Mouse (Mus musculus) spleen, adult 2 months (tissue): ENCODE measurements around the gene Banf2.

ENCODE experiments used
- CTCF ChIP-seq: fragments of 200-500 bp; IDR thresholded peaks from 2 replicates; pipeline ENCODE4 v1.5.1; 2011; ENCODE audit warnings: mild to moderate bottlenecking, inconsistent platforms; ENCODE audit not compliant: insufficient read depth, insufficient read length, insufficient replicate concordance; ENCODE audit errors: extremely low read depth
- POLR2A ChIP-seq: fragments of 200-500 bp; IDR thresholded peaks from 2 replicates; pipeline ENCODE4 v1.6.1; 2011; ENCODE audit warnings: low read depth, low read length, inconsistent platforms

DNA sequence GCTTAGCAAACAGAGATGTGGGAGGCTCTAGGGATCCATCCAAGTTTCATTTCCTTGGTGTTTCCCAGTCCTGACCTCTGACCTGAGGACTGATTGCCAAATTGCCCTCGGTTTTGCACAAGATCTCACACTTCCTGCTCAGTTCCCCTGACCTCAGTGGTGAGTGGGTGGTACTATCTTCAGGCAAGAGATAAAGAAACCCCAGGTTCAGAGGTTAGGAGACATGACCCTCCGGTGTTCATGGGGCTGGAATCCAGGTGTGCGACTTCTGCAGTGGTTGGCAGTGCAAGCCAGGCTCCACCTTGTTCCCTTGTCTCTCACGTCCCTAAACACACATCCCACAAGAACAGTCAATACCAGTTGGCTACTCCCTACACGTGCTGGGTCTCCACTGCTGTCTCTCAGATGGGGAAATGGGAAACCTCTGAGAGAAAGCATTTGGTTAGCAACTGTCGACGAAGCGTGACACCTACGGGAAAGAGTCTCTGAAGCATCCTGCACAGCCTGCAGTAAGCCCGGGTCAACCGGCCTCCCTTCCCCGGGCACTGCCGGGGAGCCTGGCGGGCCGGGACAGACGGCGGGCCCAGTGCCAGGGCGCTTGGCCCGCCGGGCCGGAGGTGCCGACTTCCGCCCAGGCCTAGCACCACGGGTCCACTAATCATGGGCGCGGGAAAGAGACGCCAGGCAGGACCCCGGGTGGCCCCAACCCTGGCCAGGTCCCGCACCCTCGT, 23.1 kb upstream of the Banf2 start:
- no peak for TF ChIP-seq CTCF
- no peak for TF ChIP-seq POLR2A
